Mouse (Mus musculus): ENCODE results near the gene Sumo2. TPM values are rescaled to one million over a fixed set of nuclear protein-coding genes. Genes with fewer than 3 reads are reported as not detected.

Sumo2 gene
- total and polyA plus RNA-seq, 3 experiments: 556 to 653 TPM; not detected in 1

GRCm38 (mm10) chr11:115579080-115579479 lies 43.0 kb upstream of the Sumo2 start:
- Histone ChIP-seq H3K79me2 (ENCODE audit: control insufficient read depth, insufficient read depth, low read length, poor library complexity) (peaks cover 2% of the 10 kb centered on the region; the same call in 1 of the 2 replicates), H3K9me3 (replicated peaks; ENCODE audit: insufficient read depth, low read length) (no peaks in the 10 kb centered on the region), H3K36me3 (ENCODE audit: control insufficient read depth in 1 of 2, insufficient read depth in 2 of 2, low read length in 2 of 2) (peaks cover 0 to 15% of the 10 kb centered on the region in 2 experiments; a peak in 2 of 4 replicates), H3K4me3 (ENCODE audit: control insufficient read depth in 1 of 2, insufficient read depth in 1 of 2, low read depth in 2 of 2, low read length in 2 of 2) (no peak overlapping the region), H3K27ac (ENCODE audit: control insufficient read depth, low read depth, low read length) (no peak overlapping the region), H3K9ac (ENCODE audit: control insufficient read depth, low read depth, low read length, poor library complexity, severe bottlenecking) (no peak overlapping the region), H3K4me1 (ENCODE audit: control insufficient read depth in 1 of 2, insufficient read depth in 2 of 2, low read length in 2 of 2) (no peaks in the 10 kb centered on the region), H3K27me3 (ENCODE audit: control insufficient read depth in 1 of 2, insufficient read depth in 2 of 2, low read length in 2 of 2) (no peaks in the 10 kb centered on the region)
- no peak for TF ChIP-seq GATA1 (IDR thresholded peaks at IDR 0.05; ENCODE audit: low read depth, low read length)
- TF ChIP-seq BHLHE40 (IDR thresholded peaks at IDR 0.05; ENCODE audit: borderline replicate concordance, low read depth, low read length): no peak
- no peak for TF ChIP-seq SMC3 (IDR thresholded peaks at IDR 0.05; ENCODE audit: low read depth, low read length)
- TF ChIP-seq TCF12 (IDR thresholded peaks at IDR 0.05; ENCODE audit: low read depth, low read length): no peak
- TF ChIP-seq ZKSCAN1 (IDR thresholded peaks at IDR 0.05; ENCODE audit: low read depth, low read length): no peak
- no peak for TF ChIP-seq SIN3A (IDR thresholded peaks at IDR 0.05; ENCODE audit: low read length)
- TF ChIP-seq RAD21 (IDR thresholded peaks at IDR 0.05; ENCODE audit: low read depth, low read length): no peak
- TF ChIP-seq CHD2 (IDR thresholded peaks at IDR 0.05; ENCODE audit: low read length): no peak
- no peak for DNase-seq (ENCODE audit: low read depth, low spot score)

GRCm38 (mm10) chr11:115564961-115565360 lies 28.9 kb upstream of the Sumo2 start:
- peaks cover 0 to 12% of the 10 kb centered on the region in 2 experiments; a peak in 2 of 4 replicates for H3K4me1 ChIP-seq (ENCODE audit: control insufficient read depth in 1 of 2, insufficient read depth in 2 of 2, low read length in 2 of 2)
- H3K27me3 ChIP-seq (ENCODE audit: control insufficient read depth in 1 of 2, insufficient read depth in 2 of 2, low read length in 2 of 2): no peaks in the 10 kb centered on the region
- H3K79me2 ChIP-seq (ENCODE audit: control insufficient read depth, insufficient read depth, low read length, poor library complexity): peaks cover 36% of the 10 kb centered on the region
- DNase-seq (ENCODE audit: low read depth, low spot score): peak; percentile 59
- peak overlapping the region; percentile 76 for H3K9ac ChIP-seq (ENCODE audit: control insufficient read depth, low read depth, low read length, poor library complexity, severe bottlenecking)
- peak overlapping the region; percentile 50 for H3K27ac ChIP-seq (ENCODE audit: control insufficient read depth, low read depth, low read length)
- TF ChIP-seq ZMIZ1 (IDR thresholded peaks at IDR 0.05; ENCODE audit: low read depth, low read length) (no peak), POLR2AphosphoS2 (IDR thresholded peaks at IDR 0.05; ENCODE audit: low read length) (no peak), CTCF (IDR thresholded peaks at IDR 0.05 in 2 of 3, conservative IDR thresholded peaks at IDR 0.05 in 1 of 3; ENCODE audit: control insufficient read depth in 1 of 3, insufficient read depth in 1 of 3, low read depth in 2 of 3, low read length in 3 of 3, poor library complexity in 1 of 3, severe bottlenecking in 1 of 3) (no peak), CHD1 (IDR thresholded peaks at IDR 0.05; ENCODE audit: low read depth, low read length) (0 out of 2 replicates have a peak, but pooled peaks have one; percentile 50), MAFK (IDR thresholded peaks at IDR 0.05; ENCODE audit: borderline replicate concordance, low read depth, low read length) (no peak), MYC (IDR thresholded peaks at IDR 0.05; ENCODE audit: low read depth, low read length) (no peak), HCFC1 (IDR thresholded peaks at IDR 0.05; ENCODE audit: low read depth, low read length) (no peak)
- peaks cover 16 to 19% of the 10 kb centered on the region in 2 experiments for H3K36me3 ChIP-seq (ENCODE audit: control insufficient read depth in 1 of 2, insufficient read depth in 2 of 2, low read length in 2 of 2)
- peak overlapping the region; percentile 71 to 75 for H3K4me3 ChIP-seq (ENCODE audit: control insufficient read depth in 1 of 2, insufficient read depth in 1 of 2, low read depth in 2 of 2, low read length in 2 of 2)
- no peaks in the 10 kb centered on the region for H3K9me3 ChIP-seq (replicated peaks; ENCODE audit: insufficient read depth, low read length)

Data from MEL (cell line).